Mouse (Mus musculus) liver, postnatal 0 days (tissue): ENCODE results near the gene Pias3.

Experiments used
- CTCF ChIP-seq: sonication (generic); IDR thresholded peaks from 2 replicates; pipeline ENCODE4 v1.5.1; 2016; ENCODE audit warnings: antibody characterized with exemption, low read depth
- EP300 ChIP-seq: IDR thresholded peaks from 2 replicates; pipeline ENCODE4 v1.6.1; 2016; ENCODE audit warnings: antibody characterized with exemption, low read depth, mild to moderate bottlenecking

DNA sequence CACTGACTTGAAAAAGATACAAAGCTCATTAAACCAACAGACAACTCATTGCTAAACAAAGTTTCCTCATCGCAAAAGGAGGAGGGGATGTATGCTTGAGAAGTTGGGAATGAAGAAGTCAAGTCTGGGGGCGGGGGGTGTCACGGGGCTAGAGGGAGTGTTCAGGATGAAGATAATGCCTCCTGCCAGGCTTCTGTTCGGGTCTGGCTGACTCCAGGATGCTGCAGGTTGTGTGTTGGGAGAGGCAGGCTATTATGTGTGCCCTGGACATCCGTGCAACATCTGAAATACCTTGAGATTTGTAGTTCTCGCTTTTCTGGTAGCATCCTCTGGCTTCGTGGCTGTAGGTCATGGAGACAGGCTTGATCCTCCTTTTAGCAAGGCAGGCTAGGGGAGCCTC, 17.7 kb upstream of the Pias3 start:
- no peak for TF ChIP-seq CTCF
- no peak for TF ChIP-seq EP300
